Mouse (Mus musculus): ENCODE measurements around the gene Sncg. TPM values are rescaled to one million over a fixed set of nuclear protein-coding genes. Genes with fewer than 3 reads are reported as not detected.

The Sncg gene
- total and polyA plus RNA-seq, 3 experiments: 0.27 TPM; not detected in 2

- ATAC-seq (ENCODE audit: extremely low read depth, insufficient number of reproducible peaks, low FRiP score, poor library complexity, severe bottlenecking) (no peak), DNase-seq (ENCODE audit: low spot score) (no peak)
- Histone ChIP-seq H3K4me1 (ENCODE audit: insufficient read depth, low read depth, low read length) (peaks cover 11% of the 10 kb centered on the region), H3K36me3 (replicated peaks) (peaks cover 62% of the 10 kb centered on the region), H3K9me3 (replicated peaks) (no peaks in the 10 kb centered on the region), H3K4me3 (ENCODE audit: low read depth, low read length) (no peak overlapping the region), H3K27me3 (ENCODE audit: insufficient read depth, low read length) (no peaks in the 10 kb centered on the region)
- TF ChIP-seq TAL1 (conservative IDR thresholded peaks at IDR 0.05; ENCODE audit: low read depth, low read length): no peak
- TF ChIP-seq CTCF (IDR thresholded peaks at IDR 0.05; ENCODE audit: low read depth, low read length): no peak
- no peak for TF ChIP-seq POLR2AphosphoS5 (IDR thresholded peaks at IDR 0.05; ENCODE audit: insufficient replicate concordance, low read depth, low read length)
- TF ChIP-seq GATA2 (IDR thresholded peaks at IDR 0.05; ENCODE audit: borderline replicate concordance, low read depth, low read length): no peak
- TF ChIP-seq GATA1 (IDR thresholded peaks at IDR 0.05; ENCODE audit: borderline replicate concordance, low read length): no peak
Measured at GRCm38 (mm10) chr14:34326606-34327005, 48.0 kb downstream of the Sncg start.

- Histone ChIP-seq H3K4me1 (ENCODE audit: insufficient read depth, low read depth, low read length) (peaks cover 11% of the 10 kb centered on the region), H3K9me3 (replicated peaks) (no peaks in the 10 kb centered on the region), H3K4me3 (ENCODE audit: low read depth, low read length) (no peak overlapping the region), H3K27me3 (ENCODE audit: insufficient read depth, low read length) (no peaks in the 10 kb centered on the region), H3K36me3 (replicated peaks) (peaks cover 53% of the 10 kb centered on the region)
- no peak for TF ChIP-seq GATA1 (IDR thresholded peaks at IDR 0.05; ENCODE audit: borderline replicate concordance, low read length)
- DNase-seq (ENCODE audit: low spot score) (no peak), ATAC-seq (ENCODE audit: extremely low read depth, insufficient number of reproducible peaks, low FRiP score, poor library complexity, severe bottlenecking) (no peak)
Measured at GRCm38 (mm10) chr14:34323576-34324085, 51.0 kb downstream of the Sncg start.

Other genes starting within 250 kb of the Sncg start
- not detected in 2 replicates for gene Npy4r, start 222.3 kb downstream of the Sncg start, total RNA-seq (2014; fragmentation: Nextera tagmentation)
- gene Npy4r, start 222.3 kb downstream of the Sncg start, total RNA-seq (2017): 0.06 and 0.11 TPM in 2 replicates
- not detected in 2 replicates for gene Npy4r, start 222.3 kb downstream of the Sncg start, polyA plus RNA-seq (2012)
- gene Gprin2, start 173.1 kb downstream of the Sncg start, total RNA-seq (2014; fragmentation: Nextera tagmentation): not detected in 2 replicates
- gene Gprin2, start 173.1 kb downstream of the Sncg start, total RNA-seq (2017): under 0.01 and 0.05 TPM in 2 replicates
- gene Gprin2, start 173.1 kb downstream of the Sncg start, polyA plus RNA-seq (2012): not detected in 2 replicates
- not detected in 2 replicates for gene Syt15, start 155.2 kb downstream of the Sncg start, total RNA-seq (2014; fragmentation: Nextera tagmentation)
- 0.11 TPM in 1 of 2 replicates, not detected in the other for gene Syt15, start 155.2 kb downstream of the Sncg start, total RNA-seq (2017)
- not detected in 2 replicates for gene Syt15, start 155.2 kb downstream of the Sncg start, polyA plus RNA-seq (2012)
- gene Shld2, start 64.3 kb downstream of the Sncg start, total RNA-seq (2014; fragmentation: Nextera tagmentation): 21.1 and 24.2 TPM in 2 replicates
- 14.6 and 14.8 TPM in 2 replicates for gene Shld2, start 64.3 kb downstream of the Sncg start, total RNA-seq (2017)
- gene Shld2, start 64.3 kb downstream of the Sncg start, polyA plus RNA-seq (2012): 6.2 and 7.9 TPM in 2 replicates
- 92.0 and 118 TPM in 2 replicates for gene Glud1, start 64.1 kb downstream of the Sncg start, total RNA-seq (2014; fragmentation: Nextera tagmentation)
- 83.9 and 109 TPM in 2 replicates for gene Glud1, start 64.1 kb downstream of the Sncg start, total RNA-seq (2017)
- 45.9 and 61.4 TPM in 2 replicates for gene Glud1, start 64.1 kb downstream of the Sncg start, polyA plus RNA-seq (2012)
- gene Fam25c, start 19.4 kb downstream of the Sncg start, total RNA-seq (2014; fragmentation: Nextera tagmentation): not detected in 2 replicates
- gene Fam25c, start 19.4 kb downstream of the Sncg start, total RNA-seq (2017): not detected in 2 replicates
- gene Fam25c, start 19.4 kb downstream of the Sncg start, polyA plus RNA-seq (2012): not detected in 2 replicates
- not detected in 2 replicates for gene Mmrn2, start 676 bp upstream of the Sncg start, total RNA-seq (2014; fragmentation: Nextera tagmentation)
- 0.11 and 0.12 TPM in 2 replicates for gene Mmrn2, start 676 bp upstream of the Sncg start, total RNA-seq (2017)
- gene Mmrn2, start 676 bp upstream of the Sncg start, polyA plus RNA-seq (2012): 0.01 TPM in 2 replicates
- gene Bmpr1a, start 128.6 kb upstream of the Sncg start, total RNA-seq (2014; fragmentation: Nextera tagmentation): not detected in 2 replicates
- 0.06 and 0.11 TPM in 2 replicates for gene Bmpr1a, start 128.6 kb upstream of the Sncg start, total RNA-seq (2017)
- gene Bmpr1a, start 128.6 kb upstream of the Sncg start, polyA plus RNA-seq (2012): not detected in 2 replicates
- gene 9230112D13Rik, start 148.0 kb upstream of the Sncg start, total RNA-seq (2014; fragmentation: Nextera tagmentation): not detected in 2 replicates
- not detected in 2 replicates for gene 9230112D13Rik, start 148.0 kb upstream of the Sncg start, total RNA-seq (2017)
- not detected in 2 replicates for gene 9230112D13Rik, start 148.0 kb upstream of the Sncg start, polyA plus RNA-seq (2012)
- not detected in 2 replicates for gene Ldb3, start 213.9 kb upstream of the Sncg start, total RNA-seq (2014; fragmentation: Nextera tagmentation)
- 0.05 TPM in 1 of 2 replicates, not detected in the other for gene Ldb3, start 213.9 kb upstream of the Sncg start, total RNA-seq (2017)
- not detected in 2 replicates for gene Ldb3, start 213.9 kb upstream of the Sncg start, polyA plus RNA-seq (2012)
- not detected in 2 replicates for gene Opn4, start 225.4 kb upstream of the Sncg start, total RNA-seq (2014; fragmentation: Nextera tagmentation)
- gene Opn4, start 225.4 kb upstream of the Sncg start, total RNA-seq (2017): 0.05 TPM in 1 of 2 replicates, not detected in the other
- not detected in 2 replicates for gene Opn4, start 225.4 kb upstream of the Sncg start, polyA plus RNA-seq (2012)

Measured in G1E (cell line).